Mouse (Mus musculus) midbrain, embryonic 10.5 days (tissue): ENCODE results near the gene Mypop. TPM values are rescaled to one million over a fixed set of nuclear protein-coding genes. Genes with fewer than 3 reads are reported as not detected.

ENCODE experiments used
- DNase-seq: peaks from one replicate; pipeline ENCODE4 v3.0.0-alpha.2; 2017; ENCODE audit warnings: low spot score
- H3K27ac ChIP-seq: fragments of 300-500 bp; sonication (generic); replicated peaks from 2 replicates; pipeline ENCODE4 v1.5.1; 2016; ENCODE audit warnings: mild to moderate bottlenecking
- H3K27me3 ChIP-seq: fragments of 300-500 bp; sonication (generic); 2 replicates; pipeline ENCODE4 v1.6.1; 2016; ENCODE audit warnings: low read depth, mild to moderate bottlenecking; ENCODE audit not compliant: poor library complexity, severe bottlenecking
- H3K36me3 ChIP-seq: fragments of 300-500 bp; sonication (generic); 2 replicates; pipeline ENCODE4 v1.6.1; 2016; ENCODE audit warnings: mild to moderate bottlenecking, moderate library complexity
- H3K4me1 ChIP-seq: fragments of 300-500 bp; sonication (generic); 2 replicates; pipeline ENCODE4 v1.6.1; 2016
- H3K4me3 ChIP-seq: fragments of 300-500 bp; sonication (generic); 2 replicates; pipeline ENCODE4 v1.5.1; 2016; ENCODE audit warnings: mild to moderate bottlenecking, moderate library complexity
- H3K9me3 ChIP-seq: fragments of 300-500 bp; sonication (generic); replicated peaks from 2 replicates; pipeline ENCODE4 v1.6.1; 2016; ENCODE audit warnings: mild to moderate bottlenecking
- WGBS: fragments of 180-500 bp; shearing (Covaris S2); methylation state at CpG from one replicate; pipeline ENCODE4 v1.1.7; 2016; 5-methylcytosine and 5-hydroxymethylcytosine counted together
- polyA plus RNA-seq: library from polyadenylated mRNA; unstranded; fragments of >200 nt; fragmentation: Nextera tagmentation; extraction: Ambion mirVana; gene quantifications from 2 replicates; pipeline ENCODE4 v1.2.1, GENCODE M21; 2016

The Mypop gene
- polyA plus RNA-seq, 1 experiment from 2014 or later, result 4.1 TPM

- DNase-seq, result no peak
- Histone ChIP-seq H3K27ac (peak overlapping the region; percentile 92), H3K27me3 (peaks cover 40% of the 10 kb centered on the region), H3K9me3 (no peaks in the 10 kb centered on the region), H3K36me3 (peaks cover 18% of the 10 kb centered on the region), H3K4me1 (peaks cover 27% of the 10 kb centered on the region), H3K4me3 (peak overlapping the region; percentile 78)
- WGBS, result 2% methylated on average over 36 of the region's 36 CpGs
These were observed 33.7 kb downstream of the Mypop start for GRCm38 (mm10) chr7:19024581-19025255.

- Histone ChIP-seq H3K4me1 (peaks cover 35% of the 10 kb centered on the region), H3K27ac (no peak overlapping the region), H3K36me3 (peaks cover 50% of the 10 kb centered on the region), H3K9me3 (no peaks in the 10 kb centered on the region), H3K4me3 (no peak overlapping the region), H3K27me3 (peaks cover 9% of the 10 kb centered on the region)
- no peak for DNase-seq
These were observed 37.0 kb downstream of the Mypop start for GRCm38 (mm10) chr7:19028067-19028466.

- H3K36me3 ChIP-seq, result peaks cover 62% of the 10 kb centered on the region
- DNase-seq, result peak; percentile 57
- peaks cover 27% of the 10 kb centered on the region for H3K4me1 ChIP-seq
- no peaks in the 10 kb centered on the region for H3K9me3 ChIP-seq
- H3K27ac ChIP-seq, result no peak overlapping the region
- H3K27me3 ChIP-seq, result no peaks in the 10 kb centered on the region
- H3K4me3 ChIP-seq, result no peak overlapping the region
- 63% methylated on average over 6 of the region's 6 CpGs for WGBS
These were observed 38.1 kb downstream of the Mypop start for GRCm38 (mm10) chr7:19029084-19029653.

GRCm38 (mm10) chr7:19031641-19032040 is 40.6 kb downstream of the Mypop start:
- Histone ChIP-seq H3K4me1 (peaks cover 8% of the 10 kb centered on the region), H3K4me3 (no peak overlapping the region), H3K27ac (no peak overlapping the region), H3K27me3 (no peaks in the 10 kb centered on the region), H3K9me3 (no peaks in the 10 kb centered on the region), H3K36me3 (peaks cover 86% of the 10 kb centered on the region)
- peak; percentile 45 for DNase-seq
- 44% methylated on average over 4 of the region's 4 CpGs for WGBS

- 99% methylated on average over 6 of the region's 6 CpGs for WGBS
- Histone ChIP-seq H3K4me1 (no peaks in the 10 kb centered on the region), H3K27me3 (no peaks in the 10 kb centered on the region), H3K9me3 (no peaks in the 10 kb centered on the region), H3K27ac (no peak overlapping the region), H3K4me3 (no peak overlapping the region), H3K36me3 (peaks cover 99% of the 10 kb centered on the region)
- no peak for DNase-seq
These were observed 53.6 kb downstream of the Mypop start for GRCm38 (mm10) chr7:19044616-19045015.

- no peak overlapping the region for H3K4me3 ChIP-seq
- 93% methylated on average over 11 of the region's 11 CpGs for WGBS
- no peaks in the 10 kb centered on the region for H3K27me3 ChIP-seq
- peaks cover 99% of the 10 kb centered on the region for H3K36me3 ChIP-seq
- H3K4me1 ChIP-seq, result no peaks in the 10 kb centered on the region
- no peak overlapping the region for H3K27ac ChIP-seq
- H3K9me3 ChIP-seq, result no peaks in the 10 kb centered on the region
- DNase-seq, result no peak
These were observed 55.4 kb downstream of the Mypop start for GRCm38 (mm10) chr7:19046286-19047069.

- 91% methylated on average over 14 of the region's 14 CpGs for WGBS
- H3K27me3 ChIP-seq, result no peaks in the 10 kb centered on the region
- no peak overlapping the region for H3K27ac ChIP-seq
- no peak overlapping the region for H3K4me3 ChIP-seq
- no peaks in the 10 kb centered on the region for H3K4me1 ChIP-seq
- H3K36me3 ChIP-seq, result peaks cover 98% of the 10 kb centered on the region
- DNase-seq, result no peak
- H3K9me3 ChIP-seq, result no peaks in the 10 kb centered on the region
These were observed 57.0 kb downstream of the Mypop start for GRCm38 (mm10) chr7:19048006-19048527.

- H3K36me3 ChIP-seq, result peaks cover 99% of the 10 kb centered on the region
- no peak for DNase-seq
- H3K4me3 ChIP-seq, result no peak overlapping the region
- H3K4me1 ChIP-seq, result peaks cover 7% of the 10 kb centered on the region
- H3K9me3 ChIP-seq, result no peaks in the 10 kb centered on the region
- WGBS, result 91% methylated on average over 5 of the region's 5 CpGs
- no peaks in the 10 kb centered on the region for H3K27me3 ChIP-seq
- H3K27ac ChIP-seq, result no peak overlapping the region
These were observed 58.2 kb downstream of the Mypop start for GRCm38 (mm10) chr7:19049252-19049651.

- Histone ChIP-seq H3K27ac (no peak overlapping the region), H3K9me3 (no peaks in the 10 kb centered on the region), H3K4me1 (peaks cover 16% of the 10 kb centered on the region), H3K4me3 (no peak overlapping the region), H3K27me3 (no peaks in the 10 kb centered on the region), H3K36me3 (peaks cover 98% of the 10 kb centered on the region)
- no peak for DNase-seq
- 90% methylated on average over 8 of the region's 8 CpGs for WGBS
These were observed 59.1 kb downstream of the Mypop start for GRCm38 (mm10) chr7:19050172-19050571.

- Histone ChIP-seq H3K36me3 (peaks cover 92% of the 10 kb centered on the region), H3K27ac (no peak overlapping the region), H3K4me3 (no peak overlapping the region), H3K4me1 (peaks cover 16% of the 10 kb centered on the region), H3K9me3 (no peaks in the 10 kb centered on the region), H3K27me3 (no peaks in the 10 kb centered on the region)
- WGBS, result 80% methylated on average over 4 of the region's 4 CpGs
- no peak for DNase-seq
These were observed 60.1 kb downstream of the Mypop start for GRCm38 (mm10) chr7:19051161-19051560.
